Mouse (Mus musculus): ENCODE measurements at regions not wholly inside any gene's neighbourhood (a gene's known extent, or its start where the extent isn't known, plus 50 kb on each side); places are given as distances from the start of the nearest gene placed in this dataset.

DNA sequence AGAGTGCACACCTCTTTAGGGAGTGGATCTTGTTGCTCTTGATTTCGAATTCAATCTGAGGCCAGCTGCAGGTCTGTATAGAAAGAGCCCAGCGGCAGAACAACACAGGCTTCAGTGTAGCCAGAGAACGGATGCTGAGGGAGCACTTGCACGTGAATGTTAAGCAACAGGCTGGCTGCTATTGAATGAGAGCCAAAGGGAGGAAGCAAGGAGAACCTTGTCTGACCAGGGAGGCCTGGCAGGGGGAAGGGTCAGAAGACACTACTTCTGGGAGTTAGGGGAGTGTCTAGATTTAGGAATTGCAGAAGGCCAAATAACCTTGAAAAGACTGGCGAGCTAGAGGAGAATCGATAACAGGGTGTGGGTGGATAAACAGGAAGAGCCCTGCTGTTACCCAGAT lies 163.8 kb downstream of the Cdh26 start:
- WGBS, result 28% methylated on average over 6 of the region's 6 CpGs
- H3K4me2 ChIP-seq, result no peak overlapping the region

DNA sequence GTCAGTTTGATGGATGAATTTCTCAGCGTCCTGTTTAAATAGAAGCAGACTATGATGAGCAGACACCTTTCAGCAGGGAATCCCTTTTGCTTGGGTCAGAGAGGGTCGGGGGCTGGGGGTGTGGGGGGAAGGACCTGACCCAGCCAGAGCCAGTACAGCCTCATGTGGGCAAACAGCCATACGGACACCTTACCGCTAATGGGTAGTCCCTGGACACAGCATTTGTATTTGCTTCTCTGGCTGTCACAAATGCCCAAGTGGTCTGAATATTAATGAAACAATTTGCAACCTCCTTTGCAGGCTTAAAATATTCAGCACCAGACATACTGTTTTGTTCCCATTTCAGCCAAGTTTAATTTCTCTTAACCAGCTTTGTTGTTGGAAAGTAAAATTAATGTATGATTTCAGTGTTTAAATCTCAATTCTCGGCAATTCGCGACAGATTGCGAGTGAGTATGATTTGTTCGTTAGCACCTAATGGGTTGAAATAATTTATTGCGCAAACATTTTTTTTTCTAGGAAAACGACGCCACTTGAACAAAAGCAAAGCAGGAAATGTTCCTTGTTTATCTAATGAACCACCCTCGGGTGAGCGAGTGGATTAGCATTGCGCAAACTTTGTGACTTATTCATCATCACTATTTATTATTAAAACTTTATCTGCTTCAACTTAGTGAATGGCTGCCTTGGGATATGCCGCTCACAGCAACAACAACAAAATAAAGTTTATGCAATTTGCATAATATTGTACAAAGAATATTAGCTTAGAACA lies 166.2 kb downstream of the Cdh26 start:
- no peak for DNase-seq

More for the DNA sequence above, 163.8 kb downstream of the Cdh26 start:
- no peak for TF ChIP-seq CTCF (IDR thresholded peaks at IDR 0.05; ENCODE audit: low read depth)
- Histone ChIP-seq H3K4me3 (ENCODE audit: low read depth, low read length) (no peak overlapping the region), H3K4me1 (ENCODE audit: insufficient read depth) (no peaks in the 10 kb centered on the region), H3K27me3 (ENCODE audit: insufficient read depth, low read length) (peaks cover 11% of the 10 kb centered on the region; the same call in 1 of the 2 replicates), H3K9ac (no peak overlapping the region), H3K9me3 (ENCODE audit: low read depth, low read length) (no peaks in the 10 kb centered on the region), H3K27ac (ENCODE audit: low read depth) (no peak overlapping the region), H3K36me3 (ENCODE audit: insufficient read depth) (no peaks in the 10 kb centered on the region)
- DNase-seq (no peak), ATAC-seq (ENCODE audit: insufficient read depth) (no peak)

DNA sequence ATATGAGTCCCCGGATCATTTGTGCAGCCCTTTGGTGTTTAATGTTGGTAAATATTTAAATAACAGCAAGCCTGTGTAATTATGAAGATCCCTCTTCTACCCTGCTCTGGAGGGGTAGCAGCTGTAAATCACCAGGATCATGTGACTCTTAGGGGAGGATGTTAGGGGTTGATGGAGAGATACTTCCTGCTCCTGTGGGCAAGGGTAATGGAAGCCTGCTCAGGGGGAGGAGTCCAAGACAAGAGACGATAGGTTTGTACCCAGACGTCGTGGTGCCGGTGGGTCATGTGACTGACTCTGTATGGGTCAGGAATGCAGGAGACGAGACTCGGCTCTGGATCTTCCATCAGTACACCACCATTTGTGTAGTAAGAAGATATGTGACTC lies 166.7 kb downstream of the Cdh26 start:
- ATAC-seq (ENCODE audit: insufficient read depth) (no peak), DNase-seq (no peak)
- Histone ChIP-seq H3K4me1 (ENCODE audit: insufficient read depth) (no peaks in the 10 kb centered on the region), H3K4me3 (ENCODE audit: low read depth, low read length) (no peak overlapping the region), H3K27ac (ENCODE audit: low read depth) (no peak overlapping the region), H3K9ac (no peak overlapping the region), H3K36me3 (ENCODE audit: insufficient read depth) (no peaks in the 10 kb centered on the region), H3K9me3 (ENCODE audit: low read depth, low read length) (no peaks in the 10 kb centered on the region), H3K4me2 (no peak overlapping the region), H3K27me3 (ENCODE audit: insufficient read depth, low read length) (peaks cover 15% of the 10 kb centered on the region; the same call in 1 of the 2 replicates)
- WGBS, result 36% methylated on average over 7 of the region's 7 CpGs
- TF ChIP-seq CTCF (IDR thresholded peaks at IDR 0.05; ENCODE audit: low read depth), result no peak

More for the DNA sequence above, 166.2 kb downstream of the Cdh26 start:
- no peak overlapping the region for H3K9ac ChIP-seq
- TF ChIP-seq CTCF (IDR thresholded peaks at IDR 0.05; ENCODE audit: low read depth), result no peak
- no peaks in the 10 kb centered on the region for H3K4me1 ChIP-seq (ENCODE audit: insufficient read depth)
- no peaks in the 10 kb centered on the region for H3K36me3 ChIP-seq (ENCODE audit: insufficient read depth)
- no peak for ATAC-seq (ENCODE audit: insufficient read depth)
- H3K27ac ChIP-seq (ENCODE audit: low read depth), result no peak overlapping the region
- peaks cover 11% of the 10 kb centered on the region; the same call in 1 of the 2 replicates for H3K27me3 ChIP-seq (ENCODE audit: insufficient read depth, low read length)
- H3K9me3 ChIP-seq (ENCODE audit: low read depth, low read length), result no peaks in the 10 kb centered on the region
- H3K4me2 ChIP-seq, result no peak overlapping the region
- 42% methylated on average over 16 of the region's 16 CpGs for WGBS
- H3K4me3 ChIP-seq (ENCODE audit: low read depth, low read length), result no peak overlapping the region

DNA sequence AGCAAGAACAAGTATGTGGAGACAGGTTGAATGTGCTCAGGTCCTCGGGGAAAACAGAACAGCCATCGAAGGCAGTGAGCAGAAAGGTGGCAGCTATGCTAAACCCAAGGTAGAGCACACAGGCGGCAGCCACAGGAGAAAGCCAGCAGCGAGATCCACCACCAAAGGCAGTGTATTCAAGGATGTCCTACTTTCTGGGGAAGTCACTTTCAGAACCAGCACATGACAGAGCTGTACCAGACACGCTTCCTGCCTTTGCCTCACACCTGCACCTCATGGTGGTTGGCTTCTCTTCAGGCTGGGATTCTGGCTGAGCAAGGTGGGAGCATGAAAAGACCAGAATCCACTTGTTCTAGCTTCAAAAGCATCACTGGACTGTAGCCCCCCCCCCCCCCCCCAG lies 168.0 kb downstream of the Cdh26 start:
- H3K4me1 ChIP-seq (ENCODE audit: insufficient read depth), result no peaks in the 10 kb centered on the region
- WGBS, result 91% methylated on average over 5 of the region's 5 CpGs
- H3K27me3 ChIP-seq (ENCODE audit: insufficient read depth, low read length), result peaks cover 23% of the 10 kb centered on the region; the same call in 1 of the 2 replicates
- TF ChIP-seq CTCF (IDR thresholded peaks at IDR 0.05; ENCODE audit: low read depth), result no peak
- ATAC-seq (ENCODE audit: insufficient read depth) (no peak), DNase-seq (no peak)
- H3K4me3 ChIP-seq (ENCODE audit: low read depth, low read length), result no peak overlapping the region
- no peak overlapping the region for H3K9ac ChIP-seq
- no peaks in the 10 kb centered on the region for H3K9me3 ChIP-seq (ENCODE audit: low read depth, low read length)
- H3K4me2 ChIP-seq, result no peak overlapping the region
- H3K36me3 ChIP-seq (ENCODE audit: insufficient read depth), result no peaks in the 10 kb centered on the region
- H3K27ac ChIP-seq (ENCODE audit: low read depth), result no peak overlapping the region

DNA sequence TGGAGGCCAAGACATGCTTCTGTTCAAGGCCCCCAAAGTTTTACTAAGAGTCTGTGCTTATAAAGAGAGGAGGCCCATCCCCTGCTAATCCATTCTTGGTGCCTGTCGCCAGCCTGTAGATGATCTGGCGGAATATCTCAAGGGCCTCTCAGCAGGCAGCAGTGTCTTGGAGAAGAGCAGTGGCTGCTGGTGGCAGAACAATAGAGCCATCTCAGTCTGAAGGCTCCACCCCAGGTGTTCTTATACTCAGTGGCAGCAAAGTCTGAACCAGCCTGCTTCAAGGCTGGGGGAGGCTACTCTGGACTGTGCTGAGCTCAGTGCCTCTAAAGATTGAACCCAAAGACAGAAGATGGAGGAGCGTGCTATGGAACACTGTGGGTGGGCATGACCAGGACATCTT lies 168.5 kb downstream of the Cdh26 start:
- Histone ChIP-seq H3K4me2 (no peak overlapping the region), H3K4me1 (ENCODE audit: insufficient read depth) (no peaks in the 10 kb centered on the region), H3K9me3 (ENCODE audit: low read depth, low read length) (no peaks in the 10 kb centered on the region), H3K36me3 (ENCODE audit: insufficient read depth) (no peaks in the 10 kb centered on the region), H3K9ac (no peak overlapping the region), H3K27ac (ENCODE audit: low read depth) (no peak overlapping the region), H3K4me3 (ENCODE audit: low read depth, low read length) (no peak overlapping the region), H3K27me3 (ENCODE audit: insufficient read depth, low read length) (peaks cover 24% of the 10 kb centered on the region; the same call in 1 of the 2 replicates)
- DNase-seq (no peak), ATAC-seq (ENCODE audit: insufficient read depth) (no peak)
- no peak for TF ChIP-seq CTCF (IDR thresholded peaks at IDR 0.05; ENCODE audit: low read depth)
- WGBS, result 89% methylated on average over 3 of the region's 3 CpGs

DNA sequence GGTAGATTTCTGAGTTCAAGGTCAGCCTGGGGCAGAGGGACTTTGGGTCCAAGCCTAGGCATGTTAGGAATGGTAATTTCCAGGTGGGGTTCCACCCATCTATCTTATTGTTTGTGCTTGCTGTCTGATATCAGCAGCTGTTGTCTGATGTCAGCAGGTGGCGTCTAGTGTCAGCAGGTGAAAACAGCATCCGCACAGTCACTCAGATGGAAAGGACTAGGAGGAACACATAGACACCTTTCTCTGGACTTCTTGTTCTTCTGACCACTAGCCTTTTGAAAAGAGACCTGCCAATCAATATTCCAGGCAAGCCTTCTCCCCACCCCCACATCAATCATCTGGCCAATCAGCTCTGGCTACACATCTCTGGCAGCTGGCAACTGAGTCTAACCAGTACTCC lies 173.1 kb downstream of the Cdh26 start:
- 71% methylated on average over 2 of the region's 2 CpGs for WGBS
- Histone ChIP-seq H3K4me2 (no peak overlapping the region), H3K9ac (no peak overlapping the region), H3K4me1 (ENCODE audit: insufficient read depth) (0 out of 2 replicates have a peak, but pooled peaks cover 9% of the 10 kb centered on the region), H3K36me3 (ENCODE audit: insufficient read depth) (no peaks in the 10 kb centered on the region), H3K27ac (ENCODE audit: low read depth) (no peak overlapping the region), H3K9me3 (ENCODE audit: low read depth, low read length) (no peaks in the 10 kb centered on the region), H3K27me3 (ENCODE audit: insufficient read depth, low read length) (peaks cover 24% of the 10 kb centered on the region), H3K4me3 (ENCODE audit: low read depth, low read length) (no peak overlapping the region)
- no peak for TF ChIP-seq CTCF (IDR thresholded peaks at IDR 0.05; ENCODE audit: low read depth)
- ATAC-seq (ENCODE audit: insufficient read depth) (no peak), DNase-seq (no peak)

DNA sequence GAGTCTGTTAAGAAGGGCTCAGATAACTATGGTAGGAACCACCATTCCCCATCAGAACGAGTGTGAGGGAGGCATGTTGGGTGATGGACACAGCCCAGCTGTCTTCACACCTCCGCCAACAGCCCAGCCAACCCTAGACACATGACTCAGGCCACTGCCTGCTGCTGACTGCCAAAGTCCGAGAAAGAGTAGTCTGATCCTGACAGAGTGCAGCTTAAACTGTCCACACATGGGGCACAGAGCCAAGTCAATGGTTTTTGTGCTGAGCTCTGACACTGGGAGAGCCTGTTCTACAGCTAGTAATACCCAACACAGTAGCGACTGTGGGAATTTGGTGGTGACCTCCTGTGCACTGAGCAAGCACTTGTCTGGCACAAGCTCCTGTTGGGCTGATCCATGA lies 176.4 kb downstream of the Cdh26 start:
- Histone ChIP-seq H3K4me2 (no peak overlapping the region), H3K27me3 (ENCODE audit: insufficient read depth, low read length) (peaks cover 50% of the 10 kb centered on the region), H3K4me3 (ENCODE audit: low read depth, low read length) (no peak overlapping the region), H3K36me3 (ENCODE audit: insufficient read depth) (no peaks in the 10 kb centered on the region), H3K4me1 (ENCODE audit: insufficient read depth) (0 out of 2 replicates have a peak, but pooled peaks cover 9% of the 10 kb centered on the region), H3K9me3 (ENCODE audit: low read depth, low read length) (no peaks in the 10 kb centered on the region), H3K9ac (no peak overlapping the region), H3K27ac (ENCODE audit: low read depth) (no peak overlapping the region)
- peak; percentile 99 for ATAC-seq (ENCODE audit: insufficient read depth)
- peak; percentile 96 for DNase-seq
- no peak for TF ChIP-seq CTCF (IDR thresholded peaks at IDR 0.05; ENCODE audit: low read depth)
- WGBS, result 17% methylated on average over 4 of the region's 4 CpGs
